Mouse (Mus musculus): ENCODE results near the gene Rnf32.

DNA sequence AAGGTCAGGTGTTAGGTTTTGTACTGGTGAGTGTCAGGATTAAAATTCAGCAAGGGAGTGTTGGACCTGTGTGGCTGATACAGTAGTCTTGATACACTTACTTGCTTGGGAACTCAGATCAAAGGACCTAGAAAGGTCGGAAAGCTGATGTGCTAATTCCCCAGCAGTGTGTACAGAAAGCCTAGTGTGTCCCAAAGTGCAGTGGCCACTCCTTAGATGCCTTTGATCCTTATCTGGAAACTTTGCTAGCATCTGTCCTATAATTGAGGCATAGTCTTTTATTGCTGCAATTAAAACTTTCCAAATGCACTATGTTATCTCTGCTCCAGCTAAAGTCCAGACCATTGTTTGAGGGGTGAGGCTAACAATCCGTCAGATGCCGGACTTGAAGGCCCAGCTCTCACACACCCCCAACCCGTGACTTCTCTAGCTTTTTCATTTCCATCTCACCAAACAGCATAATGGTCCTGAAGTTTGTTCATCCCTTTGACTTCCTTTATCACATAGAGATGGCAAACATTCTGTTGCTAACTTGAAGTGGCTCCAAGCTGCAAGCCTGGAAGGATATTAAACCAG lies 16.3 kb downstream of the Rnf32 start:
- TF ChIP-seq POLR2A (IDR thresholded peaks at IDR 0.05; ENCODE audit: borderline replicate concordance, control insufficient read depth, low read depth, low read length) (no peak), CTCF (IDR thresholded peaks at IDR 0.05; ENCODE audit: control insufficient read depth, insufficient read depth, low read length) (no peak)
